Mouse (Mus musculus) right cerebral cortex, postnatal 4 days (tissue): ENCODE data around the gene Prph.

Experiments used
- DNase-seq: peaks from one replicate; pipeline ENCODE4 v3.0.0-alpha.2; 2022

Gene Prph

GRCm38 (mm10) chr15:99099139-99099556 is 44.2 kb downstream of the Prph start:
- DNase-seq, result peak; percentile 71

- no peak for DNase-seq
Observed at GRCm38 (mm10) chr15:99099984-99100383, 45.0 kb downstream of the Prph start.

GRCm38 (mm10) chr15:99105238-99105637 is 50.3 kb downstream of the Prph start:
- DNase-seq, result no peak

GRCm38 (mm10) chr15:99107866-99108265 is 52.9 kb downstream of the Prph start:
- no peak for DNase-seq
